Mouse (Mus musculus) embryonic facial prominence, embryonic 13.5 days (tissue): ENCODE results near the gene Rnf43. TPM values are rescaled to one million over a fixed set of nuclear protein-coding genes. Genes with fewer than 3 reads are reported as not detected.
A peak's percentile ranks its signal among the peaks of the same experiment; 100 is the strongest.

Experiments used
- ATAC-seq: fragments of 200-750 bp; cut with Nextera tagmentation; 2 replicates; pipeline ENCODE4 v1.8.0; 2017; ENCODE audit warnings: low read depth; ENCODE audit not compliant: insufficient number of reproducible peaks, insufficient read depth, low FRiP score, low TSS enrichment
- H3K27ac ChIP-seq: fragments of 300-500 bp; sonication (generic); 2 replicates; pipeline ENCODE4 v1.5.1; 2015; ENCODE audit warnings: moderate library complexity, mild to moderate bottlenecking, inconsistent platforms
- H3K27me3 ChIP-seq: fragments of 300-500 bp; sonication (generic); 2 replicates; pipeline ENCODE4 v1.6.1; 2015; ENCODE audit warnings: mild to moderate bottlenecking, inconsistent platforms
- H3K36me3 ChIP-seq: fragments of 300-500 bp; sonication (generic); 2 replicates; pipeline ENCODE4 v1.6.1; 2015; ENCODE audit warnings: mild to moderate bottlenecking, inconsistent platforms
- H3K4me1 ChIP-seq: fragments of 300-500 bp; sonication (generic); 2 replicates; pipeline ENCODE4 v1.6.1; 2015; ENCODE audit warnings: inconsistent platforms
- H3K4me2 ChIP-seq: fragments of 300-500 bp; sonication (generic); 2 replicates; pipeline ENCODE4 v1.6.1; 2015; ENCODE audit warnings: moderate library complexity, mild to moderate bottlenecking, inconsistent platforms
- H3K4me3 ChIP-seq: fragments of 300-500 bp; sonication (generic); 2 replicates; pipeline ENCODE4 v1.5.1; 2015; ENCODE audit warnings: mild to moderate bottlenecking, inconsistent platforms
- H3K9ac ChIP-seq: fragments of 300-500 bp; sonication (generic); 2 replicates; pipeline ENCODE4 v1.6.1; 2015; ENCODE audit warnings: mild to moderate bottlenecking, inconsistent platforms
- H3K9me3 ChIP-seq: fragments of 300-500 bp; sonication (generic); 2 replicates; pipeline ENCODE4 v1.6.1; 2016; ENCODE audit warnings: inconsistent platforms
- WGBS: fragments of 180-500 bp; shearing (Covaris S2); methylation state at CpG from one replicate; pipeline ENCODE4 v1.1.7; 2015; ENCODE audit warnings: mixed read lengths; 5-methylcytosine and 5-hydroxymethylcytosine counted together
- polyA plus RNA-seq: library from polyadenylated mRNA; unstranded; fragments of >200 nt; fragmentation: Nextera tagmentation; extraction: Ambion mirVana; gene quantifications from 2 replicates; pipeline ENCODE4 v1.2.1, GENCODE M21; 2015

Rnf43 gene
- polyA plus RNA-seq, 1 experiment from 2014 or later = 7.1 TPM

DNA sequence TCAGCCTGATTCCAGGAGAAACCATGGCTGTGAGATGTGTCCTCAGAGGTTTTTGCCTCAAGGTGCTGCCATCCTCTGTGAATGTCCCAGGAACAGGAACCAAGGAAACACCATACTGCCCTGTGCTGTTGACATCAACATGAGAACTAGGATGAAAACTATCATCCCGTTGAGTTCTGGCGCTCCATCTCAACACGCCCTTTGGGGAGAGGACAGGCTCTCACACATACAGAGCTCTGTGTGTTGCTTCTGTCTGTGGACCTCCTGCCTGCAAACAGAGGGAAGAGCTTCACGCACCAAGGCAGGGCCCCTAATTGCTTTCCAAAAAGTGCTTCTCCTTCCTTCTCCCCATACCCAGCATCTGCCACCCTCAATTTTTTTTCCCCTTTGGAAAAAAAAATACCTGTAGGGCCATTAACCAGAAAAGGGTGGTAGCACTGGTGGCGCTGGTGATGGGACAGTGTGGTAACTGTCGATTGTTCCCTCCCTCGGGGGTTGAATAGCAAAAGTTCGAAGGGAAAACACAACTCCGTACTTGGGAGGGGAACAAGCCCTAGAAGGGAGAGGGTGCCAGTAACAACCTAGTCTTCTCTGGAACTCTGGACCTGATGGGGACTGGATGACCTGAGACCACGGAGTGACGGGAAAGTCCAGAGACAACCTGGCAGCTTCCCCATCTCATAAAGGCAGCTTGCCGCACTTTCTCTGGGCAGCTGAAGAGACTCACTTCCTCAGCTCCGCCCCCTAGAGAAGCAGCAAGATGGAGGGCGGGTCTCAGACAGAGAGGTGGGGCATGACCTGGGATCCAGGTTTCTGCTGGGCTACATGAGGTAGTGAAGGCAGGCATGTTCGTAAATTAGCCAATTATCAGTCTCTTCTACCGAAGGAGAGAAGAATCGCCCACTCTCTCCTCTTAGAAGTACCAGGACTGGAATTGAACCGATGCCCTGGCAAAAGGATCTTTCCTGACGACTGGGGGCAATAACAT, 85.9 kb downstream of the Rnf43 start:
- no peaks in the 10 kb centered on the region for H3K27me3 ChIP-seq
- no peak overlapping the region for H3K4me3 ChIP-seq
- peaks cover 21% of the 10 kb centered on the region for H3K36me3 ChIP-seq
- ATAC-seq = no peak
- 0 out of 2 replicates have a peak, but pooled peaks cover 5% of the 10 kb centered on the region for H3K4me1 ChIP-seq
- no peak overlapping the region; the same call in 1 of the 2 replicates for H3K27ac ChIP-seq
- no peaks in the 10 kb centered on the region for H3K9me3 ChIP-seq
- H3K9ac ChIP-seq = no peak overlapping the region
- 36% methylated on average over 19 of the region's 19 CpGs for WGBS
- peak overlapping the region; percentile 31 for H3K4me2 ChIP-seq

DNA sequence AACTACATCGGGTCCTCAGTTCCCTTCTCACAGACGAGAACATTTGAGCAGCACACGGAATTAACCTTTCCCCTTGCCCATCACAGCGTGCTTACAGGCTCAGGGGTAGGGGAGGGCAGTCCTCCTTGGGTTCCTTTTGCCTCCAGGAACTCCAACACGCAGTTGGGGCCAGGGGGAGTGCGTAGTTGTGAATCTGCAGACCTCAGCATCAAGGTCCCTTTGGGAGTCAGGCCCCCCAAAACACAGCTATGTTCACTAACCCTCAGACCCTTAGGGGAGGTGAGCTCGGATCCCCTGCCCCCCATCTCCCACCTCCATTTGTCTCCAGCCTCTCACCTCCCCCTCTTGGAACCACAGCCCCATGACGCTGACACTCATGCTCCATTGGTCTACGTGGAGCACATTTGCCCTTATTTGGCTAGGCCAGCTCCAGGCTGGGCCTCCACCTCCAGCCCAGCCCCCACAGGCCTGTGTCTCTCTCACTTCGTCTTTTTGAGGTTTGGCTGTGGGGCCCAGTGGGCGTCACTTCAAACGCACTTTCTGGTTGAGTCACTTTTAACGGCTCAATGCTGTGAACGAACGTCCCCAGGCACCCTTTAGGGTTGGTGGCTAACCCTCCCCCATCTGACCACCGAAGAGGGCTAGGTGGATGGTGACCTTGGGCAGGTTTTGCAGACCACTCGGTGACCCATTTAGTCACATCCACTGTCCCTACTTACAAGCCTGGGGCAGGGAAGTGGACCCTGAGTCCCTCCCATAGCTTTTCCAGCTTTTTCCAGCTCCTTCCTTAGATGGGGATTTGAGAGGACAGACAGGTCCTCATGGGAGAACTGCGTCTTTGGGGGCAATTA, 86.9 kb downstream of the Rnf43 start:
- no peaks in the 10 kb centered on the region for H3K27me3 ChIP-seq
- WGBS = 63% methylated on average over 18 of the region's 18 CpGs
- H3K4me3 ChIP-seq = no peak overlapping the region
- peaks cover 12% of the 10 kb centered on the region for H3K36me3 ChIP-seq
- no peaks in the 10 kb centered on the region for H3K9me3 ChIP-seq
- no peak overlapping the region; the same call in 1 of the 2 replicates for H3K27ac ChIP-seq
- H3K4me2 ChIP-seq = no peak overlapping the region; the same call in 1 of the 2 replicates
- no peak overlapping the region for H3K9ac ChIP-seq
- no peak for ATAC-seq
- 0 out of 2 replicates have a peak, but pooled peaks cover 5% of the 10 kb centered on the region for H3K4me1 ChIP-seq

DNA sequence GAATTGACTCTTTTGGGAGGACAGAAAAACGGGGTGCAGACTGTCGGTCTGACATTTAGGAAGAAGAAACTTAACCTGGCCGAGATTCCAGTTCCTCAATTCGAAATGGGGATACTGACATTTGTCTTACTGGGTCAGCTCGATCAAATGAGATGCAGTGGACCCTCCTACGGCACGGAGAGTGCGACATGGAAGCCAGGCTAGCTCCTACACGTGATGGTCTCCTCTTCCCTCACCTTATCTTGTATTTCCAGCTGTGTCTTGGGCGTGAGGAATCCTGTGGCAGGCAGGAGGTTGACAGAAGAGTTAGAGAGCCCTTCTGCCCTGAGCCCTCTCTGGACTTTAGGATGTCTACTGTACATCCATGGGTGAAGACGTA, 87.5 kb downstream of the Rnf43 start:
- H3K36me3 ChIP-seq = peaks cover 6% of the 10 kb centered on the region
- H3K9me3 ChIP-seq = no peaks in the 10 kb centered on the region
- no peak overlapping the region for H3K9ac ChIP-seq
- 0 out of 2 replicates have a peak, but pooled peaks cover 5% of the 10 kb centered on the region for H3K4me1 ChIP-seq
- whole genome bisulfite sequencing = 82% methylated on average over 11 of the region's 11 CpGs
- H3K27ac ChIP-seq = no peak overlapping the region
- no peak for ATAC-seq
- H3K4me3 ChIP-seq = no peak overlapping the region
- no peak overlapping the region for H3K4me2 ChIP-seq
- H3K27me3 ChIP-seq = no peaks in the 10 kb centered on the region

DNA sequence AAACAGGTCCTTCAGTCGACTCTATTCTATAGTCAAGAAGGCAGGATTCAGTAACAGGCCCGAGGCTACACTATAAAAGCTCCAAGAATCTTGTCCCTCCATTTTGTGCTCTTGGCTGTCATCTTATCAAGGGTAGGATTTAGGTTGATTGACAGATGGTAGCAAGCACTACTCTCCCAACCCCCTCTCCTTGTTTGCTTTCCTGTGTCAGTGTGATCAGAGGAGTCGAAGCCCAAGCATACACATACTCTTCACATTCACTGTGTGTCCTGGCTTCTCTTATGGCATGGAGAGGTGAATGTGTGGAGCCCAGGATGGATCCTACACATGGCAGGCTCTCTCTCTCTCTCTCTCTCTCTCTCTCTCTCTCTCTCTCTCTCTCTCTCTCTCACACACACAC, 88.0 kb downstream of the Rnf43 start:
- Histone ChIP-seq H3K4me2 (no peak overlapping the region), H3K27ac (no peak overlapping the region), H3K36me3 (peaks cover 1% of the 10 kb centered on the region), H3K27me3 (no peaks in the 10 kb centered on the region), H3K9me3 (no peaks in the 10 kb centered on the region), H3K4me3 (no peak overlapping the region), H3K9ac (no peak overlapping the region), H3K4me1 (0 out of 2 replicates have a peak, but pooled peaks cover 5% of the 10 kb centered on the region)
- 58% methylated on average over 3 of the region's 3 CpGs for WGBS
- no peak for ATAC-seq

DNA sequence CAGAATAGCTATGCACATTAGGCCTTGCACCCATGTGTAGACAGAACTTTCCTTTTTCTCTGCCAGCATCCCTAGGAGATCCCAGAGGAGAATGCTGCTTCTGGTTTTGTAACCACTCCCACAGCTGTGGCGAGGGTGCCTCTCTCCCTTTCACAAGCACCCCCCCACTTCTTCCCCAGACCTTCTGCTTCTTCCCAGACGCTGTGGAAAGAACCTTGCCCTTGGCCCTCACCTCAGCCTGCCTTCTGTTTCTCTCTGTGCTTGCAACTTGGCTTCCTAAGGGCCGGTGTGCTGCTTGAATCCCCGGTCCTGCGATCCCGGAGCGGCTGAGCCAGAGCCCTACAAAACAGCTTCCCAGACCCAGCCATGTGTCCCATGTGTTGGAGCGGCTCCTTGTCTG, 88.5 kb downstream of the Rnf43 start:
- no peak overlapping the region; the same call in 1 of the 2 replicates for H3K27ac ChIP-seq
- H3K4me2 ChIP-seq = no peak overlapping the region
- no peak overlapping the region for H3K4me3 ChIP-seq
- no peaks in the 10 kb centered on the region for H3K36me3 ChIP-seq
- 80% methylated on average over 8 of the region's 8 CpGs for WGBS
- no peaks in the 10 kb centered on the region for H3K9me3 ChIP-seq
- H3K27me3 ChIP-seq = no peaks in the 10 kb centered on the region
- 0 out of 2 replicates have a peak, but pooled peaks cover 5% of the 10 kb centered on the region for H3K4me1 ChIP-seq
- ATAC-seq = no peak
- H3K9ac ChIP-seq = no peak overlapping the region

DNA sequence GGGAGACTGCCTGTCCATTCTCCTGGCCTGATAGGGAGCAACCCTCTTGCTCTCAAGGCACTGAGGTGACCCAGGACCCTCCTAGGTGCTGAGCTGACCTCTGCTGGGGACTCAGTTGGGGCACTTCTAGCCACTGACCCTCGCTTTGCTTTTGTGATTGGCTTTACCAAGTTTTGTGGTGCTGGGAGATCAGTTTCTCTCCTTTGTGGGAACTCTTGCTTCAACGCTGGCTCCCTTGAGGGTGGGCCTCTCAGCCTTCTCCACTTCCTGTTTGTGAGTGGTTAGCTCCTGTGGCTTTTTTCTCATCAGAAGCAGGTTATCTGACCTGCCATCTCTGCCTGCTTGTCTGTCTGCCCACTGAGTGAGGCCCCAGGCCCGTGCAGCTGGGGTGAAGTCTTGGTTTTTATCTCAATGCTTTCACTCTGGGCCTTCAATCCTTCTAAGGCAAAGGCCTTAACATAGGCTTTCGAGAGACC, 89.0 kb downstream of the Rnf43 start:
- H3K27ac ChIP-seq = no peak overlapping the region
- 59% methylated on average over 4 of the region's 4 CpGs for WGBS

DNA sequence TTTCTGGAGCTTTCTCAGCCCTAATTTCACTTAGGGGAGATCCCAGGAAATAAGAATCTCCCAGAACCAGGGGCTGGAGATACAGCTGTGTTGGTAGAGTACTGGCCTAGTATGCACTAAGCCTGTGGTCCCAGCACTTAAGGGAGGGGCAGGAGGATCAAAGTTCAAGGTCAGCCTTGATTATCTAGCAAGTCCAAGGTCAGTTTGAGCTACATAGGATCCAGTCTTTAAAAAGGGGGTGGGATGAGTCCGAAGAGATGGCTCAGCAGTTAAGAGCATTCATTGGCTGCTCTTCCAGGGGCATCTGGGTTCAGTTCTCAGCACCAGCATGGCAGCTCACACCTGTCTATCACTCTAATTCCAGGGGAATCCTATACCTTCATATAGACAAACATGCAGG, 89.8 kb downstream of the Rnf43 start:
- H3K9ac ChIP-seq = no peak overlapping the region
- no peak overlapping the region for H3K27ac ChIP-seq
- no peaks in the 10 kb centered on the region for H3K27me3 ChIP-seq
- ATAC-seq = no peak
- H3K4me1 ChIP-seq = 0 out of 2 replicates have a peak, but pooled peaks cover 5% of the 10 kb centered on the region
- no peaks in the 10 kb centered on the region for H3K36me3 ChIP-seq
- H3K4me3 ChIP-seq = no peak overlapping the region
- 59% methylated on average over 1 of the region's 1 CpGs for WGBS
- H3K4me2 ChIP-seq = no peak overlapping the region
- no peaks in the 10 kb centered on the region for H3K9me3 ChIP-seq

More for the DNA sequence above, 89.0 kb downstream of the Rnf43 start:
- Histone ChIP-seq H3K27me3 (no peaks in the 10 kb centered on the region), H3K9ac (no peak overlapping the region), H3K36me3 (no peaks in the 10 kb centered on the region), H3K4me3 (no peak overlapping the region), H3K4me2 (no peak overlapping the region), H3K9me3 (no peaks in the 10 kb centered on the region), H3K4me1 (0 out of 2 replicates have a peak, but pooled peaks cover 5% of the 10 kb centered on the region)
- no peak for ATAC-seq

DNA sequence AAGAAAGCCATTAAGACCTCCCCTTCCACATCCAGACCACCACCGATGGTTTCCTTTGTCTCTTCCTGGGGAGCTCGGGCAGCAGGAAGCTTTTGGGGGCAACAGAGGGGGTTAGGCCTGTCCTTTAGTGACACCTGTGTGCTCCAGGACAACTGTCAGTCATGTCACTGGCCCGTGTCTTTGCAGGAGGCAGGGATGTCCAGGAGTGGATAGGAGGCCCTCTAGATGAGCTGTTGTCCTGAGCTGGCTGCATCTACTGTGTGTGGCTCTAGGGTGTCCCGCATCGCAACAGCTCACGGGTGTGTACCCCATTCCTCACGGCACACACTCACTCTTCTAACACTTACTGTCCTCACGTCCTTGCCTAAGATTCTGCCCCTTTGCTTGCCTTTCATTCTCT, 90.7 kb downstream of the Rnf43 start:
- WGBS = 82% methylated on average over 8 of the region's 8 CpGs
- H3K9ac ChIP-seq = no peak overlapping the region
- no peak overlapping the region for H3K4me3 ChIP-seq
- H3K9me3 ChIP-seq = no peaks in the 10 kb centered on the region
- H3K4me2 ChIP-seq = no peak overlapping the region
- no peaks in the 10 kb centered on the region for H3K27me3 ChIP-seq
- no peak overlapping the region for H3K27ac ChIP-seq
- 0 out of 2 replicates have a peak, but pooled peaks cover 5% of the 10 kb centered on the region for H3K4me1 ChIP-seq
- ATAC-seq = no peak
- no peaks in the 10 kb centered on the region for H3K36me3 ChIP-seq

DNA sequence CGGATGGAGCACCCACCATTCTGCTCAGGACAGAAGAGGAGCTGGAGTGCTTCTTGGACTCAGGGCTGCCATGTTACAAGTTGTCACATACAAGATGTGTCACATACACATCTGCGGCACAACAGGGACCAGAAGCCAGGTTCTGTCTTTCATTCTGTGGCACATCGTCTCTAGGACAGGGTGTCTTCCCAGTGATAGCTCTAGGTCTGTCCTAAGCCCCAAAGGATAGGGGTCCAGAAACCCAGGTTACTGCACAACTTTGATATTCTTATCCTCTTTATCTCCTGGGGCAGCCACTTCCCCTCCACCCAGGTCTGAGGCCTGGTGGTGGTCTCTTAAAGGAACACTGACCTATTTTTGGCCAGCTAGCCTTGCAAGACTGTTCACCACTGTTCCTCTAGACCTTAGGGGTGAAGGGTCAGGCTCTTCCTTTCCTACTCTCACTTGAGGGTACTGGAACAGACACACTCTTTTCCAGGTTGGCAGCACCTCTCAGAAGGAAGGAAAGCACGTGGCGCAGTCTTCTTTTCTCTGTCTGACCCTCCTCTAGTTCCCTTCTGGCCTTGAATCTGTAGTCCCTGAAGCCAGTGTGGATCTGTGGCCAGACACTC, 91.5 kb downstream of the Rnf43 start:
- Histone ChIP-seq H3K36me3 (no peaks in the 10 kb centered on the region), H3K4me1 (no peaks in the 10 kb centered on the region), H3K27me3 (peaks cover 2% of the 10 kb centered on the region), H3K27ac (no peak overlapping the region), H3K9me3 (no peaks in the 10 kb centered on the region), H3K9ac (no peak overlapping the region), H3K4me3 (no peak overlapping the region), H3K4me2 (no peak overlapping the region)
- no peak for ATAC-seq
- WGBS = 78% methylated on average over 5 of the region's 5 CpGs

DNA sequence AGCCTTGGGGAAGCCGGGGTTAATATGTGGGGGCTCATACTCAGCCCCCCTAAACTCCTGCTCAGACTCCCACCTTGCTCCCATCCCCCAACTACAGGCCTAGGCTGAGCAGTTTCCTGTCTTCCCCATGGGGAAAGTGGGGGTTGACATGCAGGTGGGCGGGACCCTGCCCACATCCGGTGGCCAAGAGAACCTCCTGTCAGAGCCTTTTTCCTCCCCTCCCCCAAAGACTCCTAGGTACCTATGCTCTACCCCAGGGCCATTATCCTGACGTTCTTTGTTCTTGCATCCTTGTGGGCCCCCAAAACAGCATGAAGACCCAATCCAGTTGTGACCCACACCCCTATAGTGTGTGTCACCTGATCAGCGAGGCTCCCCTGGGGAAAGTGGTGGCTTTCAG, 92.1 kb downstream of the Rnf43 start:
- Histone ChIP-seq H3K4me1 (no peaks in the 10 kb centered on the region), H3K4me3 (no peak overlapping the region), H3K4me2 (no peak overlapping the region), H3K27me3 (peaks cover 8% of the 10 kb centered on the region), H3K9ac (no peak overlapping the region), H3K9me3 (no peaks in the 10 kb centered on the region), H3K36me3 (no peaks in the 10 kb centered on the region), H3K27ac (no peak overlapping the region)
- no peak for ATAC-seq
- 59% methylated on average over 5 of the region's 5 CpGs for WGBS
